Mouse (Mus musculus) retina, postnatal 7 days (tissue): Measurements from ENCODE around the gene Ubash3a.
"Not testable (repeated sequence)": the region's sequence is repeated elsewhere in the genome, so short reads cannot be mapped to it uniquely, and the experiment has no call there.

ENCODE experiments used
- DNase-seq: peaks from one replicate; pipeline ENCODE4 v3.0.0-alpha.2; 2012; ENCODE audit warnings: low read depth, low spot score

Ubash3a gene

GRCm38 (mm10) chr17:31261352-31261751 lies 53.7 kb downstream of the Ubash3a start:
- DNase-seq = no peak

- DNase-seq = no peak
These were observed 55.0 kb downstream of the Ubash3a start for GRCm38 (mm10) chr17:31262715-31263114.

- no peak for DNase-seq
These were observed 56.1 kb downstream of the Ubash3a start for GRCm38 (mm10) chr17:31263770-31264169.

GRCm38 (mm10) chr17:31264372-31264771 lies 56.7 kb downstream of the Ubash3a start:
- no peak for DNase-seq

GRCm38 (mm10) chr17:31265171-31265572 lies 57.5 kb downstream of the Ubash3a start:
- no peak for DNase-seq

- no peak for DNase-seq
These were observed 58.2 kb downstream of the Ubash3a start for GRCm38 (mm10) chr17:31265831-31266230.

- DNase-seq = no peak
These were observed 58.8 kb downstream of the Ubash3a start for GRCm38 (mm10) chr17:31266321-31266950.

GRCm38 (mm10) chr17:31267138-31267537 lies 59.5 kb downstream of the Ubash3a start:
- DNase-seq = no peak

- DNase-seq = no peak
These were observed 59.9 kb downstream of the Ubash3a start for GRCm38 (mm10) chr17:31267603-31268002.

GRCm38 (mm10) chr17:31268016-31268415 lies 60.3 kb downstream of the Ubash3a start:
- no peak for DNase-seq

- no peak for DNase-seq
These were observed 62.1 kb downstream of the Ubash3a start for GRCm38 (mm10) chr17:31269761-31270160.

GRCm38 (mm10) chr17:31270246-31270645 lies 62.6 kb downstream of the Ubash3a start:
- DNase-seq = no peak

GRCm38 (mm10) chr17:31270736-31271135 lies 63.1 kb downstream of the Ubash3a start:
- DNase-seq = not testable (repeated sequence)

GRCm38 (mm10) chr17:31271136-31271851 lies 63.6 kb downstream of the Ubash3a start:
- DNase-seq = no peak

- no peak for DNase-seq
These were observed 64.9 kb downstream of the Ubash3a start for GRCm38 (mm10) chr17:31272416-31273165.

- DNase-seq = no peak
These were observed 66.0 kb downstream of the Ubash3a start for GRCm38 (mm10) chr17:31273631-31274030.

- DNase-seq = no peak
These were observed 67.5 kb downstream of the Ubash3a start for GRCm38 (mm10) chr17:31275181-31275580.

- DNase-seq = no peak
These were observed 68.7 kb downstream of the Ubash3a start for GRCm38 (mm10) chr17:31276207-31276921.

GRCm38 (mm10) chr17:31276922-31277918 lies 69.5 kb downstream of the Ubash3a start, which contains the start of gene Rsph1:
Rsph1 (minus strand) TSS chr17:31277383.
- DNase-seq = peak; percentile 79

- DNase-seq = no peak
These were observed 70.3 kb downstream of the Ubash3a start for GRCm38 (mm10) chr17:31277931-31278330.

GRCm38 (mm10) chr17:31279541-31279940 lies 71.9 kb downstream of the Ubash3a start:
- no peak for DNase-seq
